Mouse (Mus musculus) heart, embryonic 16.5 days (tissue): Measurements from ENCODE around the gene Pak2. TPM values are rescaled to one million over a fixed set of nuclear protein-coding genes. Genes with fewer than 3 reads are reported as not detected.
A peak's percentile ranks its signal among the peaks of the same experiment; 100 is the strongest.
"Not testable (repeated sequence)": the region's sequence is repeated elsewhere in the genome, so short reads cannot be mapped to it uniquely, and the experiment has no call there.

Source experiments
- ATAC-seq: fragments of 200-750 bp; cut with Nextera tagmentation; replicated peaks from 2 replicates; pipeline ENCODE4 v1.8.0; 2017; ENCODE audit warnings: moderate number of reproducible peaks; ENCODE audit not compliant: insufficient read depth, low FRiP score; ENCODE audit errors: extremely low read depth
- H3K27ac ChIP-seq: fragments of 300-500 bp; sonication (generic); 2 replicates; pipeline ENCODE4 v1.5.1; 2014; ENCODE audit warnings: mild to moderate bottlenecking, low read length, control low read depth, moderate library complexity
- H3K27me3 ChIP-seq: fragments of 300-500 bp; sonication (generic); 2 replicates; pipeline ENCODE4 v1.6.1; 2014; ENCODE audit warnings: low read length, mixed read lengths; ENCODE audit not compliant: control insufficient read depth, insufficient read depth
- H3K36me3 ChIP-seq: fragments of 300-500 bp; sonication (generic); 2 replicates; pipeline ENCODE4 v1.6.1; 2014; ENCODE audit not compliant: control insufficient read depth, insufficient read depth
- H3K4me1 ChIP-seq: fragments of 300-500 bp; sonication (generic); 2 replicates; pipeline ENCODE4 v1.6.1; 2014; ENCODE audit warnings: low read length, mixed read lengths; ENCODE audit not compliant: control insufficient read depth, insufficient read depth
- H3K4me2 ChIP-seq: fragments of 300-500 bp; sonication (generic); 2 replicates; pipeline ENCODE4 v1.6.1; 2014; ENCODE audit warnings: low read depth, mild to moderate bottlenecking, control low read depth, low read length
- H3K4me3 ChIP-seq: fragments of 300-500 bp; sonication (generic); 2 replicates; pipeline ENCODE4 v1.5.1; 2014; ENCODE audit warnings: mild to moderate bottlenecking, control low read depth, low read length
- H3K9ac ChIP-seq: fragments of 300-500 bp; sonication (generic); 2 replicates; pipeline ENCODE4 v1.6.1; 2014; ENCODE audit warnings: low read length, control low read depth
- H3K9me3 ChIP-seq: fragments of 300-500 bp; sonication (generic); replicated peaks from 2 replicates; pipeline ENCODE4 v1.6.1; 2016; ENCODE audit warnings: low read length; ENCODE audit not compliant: control insufficient read depth
- WGBS: fragments of 180-500 bp; shearing (Covaris S2); extraction: QIAGEN DNeasy Blood & Tissue Kit; methylation state at CpG from one replicate; pipeline ENCODE4 v1.1.7; 2014; 5-methylcytosine and 5-hydroxymethylcytosine counted together
- polyA plus RNA-seq: library from polyadenylated mRNA; unstranded; fragments of >200 nt; fragmentation: Nextera tagmentation; extraction: Ambion mirVana; gene quantifications from 2 replicates; pipeline ENCODE4 v1.2.1, GENCODE M21; 2015

Gene Pak2
- polyA plus RNA-seq, 1 experiment from 2014 or later, result 26.5 TPM

- WGBS, result 89% methylated on average over 13 of the region's 13 CpGs
- ATAC-seq, result no peak
- H3K36me3 ChIP-seq, result peaks cover 17% of the 10 kb centered on the region
Observed at GRCm38 (mm10) chr16:32102295-32102694, 23.2 kb upstream of the Pak2 start.

GRCm38 (mm10) chr16:32099638-32100150, 20.6 kb upstream of the Pak2 start, which contains the start of the genes Pigx and Cep19:
Gene Pigx (minus strand): TSS chr16:32099740.
Gene Cep19 (plus strand): TSS chr16:32099800.
- Histone ChIP-seq H3K9me3 (no peaks in the 10 kb centered on the region), H3K27ac (peak within 1 kb of the TSS; percentile 85), H3K36me3 (peaks cover 10% of the 10 kb centered on the region), H3K4me2 (peak within 1 kb of the TSS; percentile 77), H3K27me3 (no peaks in the 10 kb centered on the region), H3K4me3 (peak within 1 kb of the TSS; percentile 80), H3K9ac (peak within 1 kb of the TSS; percentile 89), H3K4me1 (peaks cover 13% of the 10 kb centered on the region)
- 0% methylated on average over 34 of the region's 34 CpGs for WGBS
- ATAC-seq, result peak; percentile 97

More at GRCm38 (mm10) chr16:32102295-32102694, 23.2 kb upstream of the Pak2 start:
- Histone ChIP-seq H3K4me3 (no peak overlapping the region), H3K9ac (no peak overlapping the region), H3K4me2 (no peak overlapping the region), H3K4me1 (peaks cover 13% of the 10 kb centered on the region), H3K9me3 (peaks cover 2% of the 10 kb centered on the region; the same call in 1 of the 2 replicates), H3K27me3 (no peaks in the 10 kb centered on the region), H3K27ac (no peak overlapping the region)

- Histone ChIP-seq H3K4me3 (peak overlapping the region; percentile 80), H3K27ac (peak overlapping the region; percentile 85), H3K4me2 (peak overlapping the region; percentile 77), H3K27me3 (no peaks in the 10 kb centered on the region), H3K4me1 (peaks cover 13% of the 10 kb centered on the region), H3K36me3 (peaks cover 12% of the 10 kb centered on the region), H3K9ac (peak overlapping the region; percentile 89), H3K9me3 (no peaks in the 10 kb centered on the region)
- ATAC-seq, result peak; percentile 76
- WGBS, result under 1% methylated on average over 39 of the region's 39 CpGs
Observed at GRCm38 (mm10) chr16:32098897-32099637, 19.9 kb upstream of the Pak2 start.

- not testable (repeated sequence) for H3K4me2 ChIP-seq, H3K36me3 ChIP-seq, ATAC-seq, H3K27ac ChIP-seq, H3K9ac ChIP-seq, H3K4me3 ChIP-seq, H3K9me3 ChIP-seq, H3K27me3 ChIP-seq
- 69% methylated on average over 2 of the region's 2 CpGs for WGBS
- peaks cover 13% of the 10 kb centered on the region for H3K4me1 ChIP-seq
Observed at GRCm38 (mm10) chr16:32097757-32098156, 18.6 kb upstream of the Pak2 start.

GRCm38 (mm10) chr16:32091466-32091865, 12.3 kb upstream of the Pak2 start:
- H3K27me3 ChIP-seq, result no peaks in the 10 kb centered on the region
- H3K4me2 ChIP-seq, result no peak overlapping the region
- no peak overlapping the region for H3K27ac ChIP-seq
- H3K9me3 ChIP-seq, result no peaks in the 10 kb centered on the region
- peaks cover 29% of the 10 kb centered on the region for H3K36me3 ChIP-seq
- H3K4me3 ChIP-seq, result no peak overlapping the region
- no peak overlapping the region for H3K9ac ChIP-seq
- H3K4me1 ChIP-seq, result no peaks in the 10 kb centered on the region; the same call in 1 of the 2 replicates
- WGBS, result 96% methylated on average over 7 of the region's 7 CpGs
- ATAC-seq, result no peak

- no peaks in the 10 kb centered on the region for H3K27me3 ChIP-seq
- H3K9me3 ChIP-seq, result no peaks in the 10 kb centered on the region
- no peaks in the 10 kb centered on the region; the same call in 1 of the 2 replicates for H3K4me1 ChIP-seq
- WGBS, result 65% methylated on average over 17 of the region's 17 CpGs
- no peak for ATAC-seq
- H3K36me3 ChIP-seq, result peaks cover 25% of the 10 kb centered on the region
- peak overlapping the region; percentile 25 for H3K4me2 ChIP-seq
- no peak overlapping the region for H3K9ac ChIP-seq
- peak overlapping the region; percentile 25; the same call in 1 of the 2 replicates for H3K27ac ChIP-seq
- H3K4me3 ChIP-seq, result no peak overlapping the region
Observed at GRCm38 (mm10) chr16:32087629-32088443, 8.7 kb upstream of the Pak2 start.

- under 1% methylated on average over 30 of the region's 30 CpGs for WGBS
- H3K4me3 ChIP-seq, result peak overlapping the region; percentile 87
- peak overlapping the region; percentile 100 for H3K9ac ChIP-seq
- no peaks in the 10 kb centered on the region for H3K9me3 ChIP-seq
- no peaks in the 10 kb centered on the region for H3K27me3 ChIP-seq
- no peaks in the 10 kb centered on the region for H3K36me3 ChIP-seq
- ATAC-seq, result no peak
- peak overlapping the region; percentile 87 for H3K4me2 ChIP-seq
- peaks cover 23% of the 10 kb centered on the region for H3K4me1 ChIP-seq
- H3K27ac ChIP-seq, result peak overlapping the region; percentile 98
Observed at GRCm38 (mm10) chr16:32078408-32078990, 643 bp downstream of the Pak2 start.

- peak overlapping the region; percentile 87 for H3K4me3 ChIP-seq
- H3K36me3 ChIP-seq, result no peaks in the 10 kb centered on the region
- 4% methylated on average over 13 of the region's 13 CpGs for WGBS
Observed at GRCm38 (mm10) chr16:32077648-32078407, 1.3 kb downstream of the Pak2 start.

More at GRCm38 (mm10) chr16:32077648-32078407, 1.3 kb downstream of the Pak2 start:
- H3K9me3 ChIP-seq, result no peaks in the 10 kb centered on the region
- H3K4me2 ChIP-seq, result peak overlapping the region; percentile 87
- H3K27ac ChIP-seq, result peak overlapping the region; percentile 98
- no peak for ATAC-seq
- H3K4me1 ChIP-seq, result peaks cover 23% of the 10 kb centered on the region
- H3K27me3 ChIP-seq, result no peaks in the 10 kb centered on the region
- peak overlapping the region; percentile 100 for H3K9ac ChIP-seq
